Mouse (Mus musculus) heart, adult 9 months (tissue): ENCODE measurements around the gene Ank2.

ENCODE experiments used
- DNase-seq, 2 experiments: peaks; one replicate each; pipeline ENCODE4 v3.0.0; 2022; ENCODE audit warnings: low spot score in 2 of 2

The Ank2 gene

DNA sequence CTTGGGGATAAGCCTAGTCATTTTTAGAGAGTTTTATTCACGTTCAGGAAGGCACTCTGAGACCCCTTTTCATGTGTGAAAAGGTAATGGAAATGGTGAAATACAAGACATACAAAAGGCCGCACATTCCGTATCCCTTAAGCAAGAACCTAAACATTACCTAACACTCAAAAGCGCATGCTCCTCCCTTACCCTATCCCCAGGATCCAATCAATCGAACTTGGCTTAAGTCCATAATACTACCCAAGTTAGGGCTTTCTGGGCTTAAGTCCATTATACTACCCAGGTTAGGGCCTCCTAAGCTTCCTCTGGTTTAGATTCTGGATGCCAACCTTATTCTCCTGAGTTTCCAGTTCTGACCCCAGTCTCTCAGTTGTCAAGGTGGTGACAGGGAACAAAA is 516.3 kb downstream of the Ank2 start:
- no peak for DNase-seq

GRCm38 (mm10) chr3:126981163-126981562 is 518.0 kb downstream of the Ank2 start:
- no peak for DNase-seq

GRCm38 (mm10) chr3:126979635-126980034 is 519.5 kb downstream of the Ank2 start:
- no peak for DNase-seq

DNA sequence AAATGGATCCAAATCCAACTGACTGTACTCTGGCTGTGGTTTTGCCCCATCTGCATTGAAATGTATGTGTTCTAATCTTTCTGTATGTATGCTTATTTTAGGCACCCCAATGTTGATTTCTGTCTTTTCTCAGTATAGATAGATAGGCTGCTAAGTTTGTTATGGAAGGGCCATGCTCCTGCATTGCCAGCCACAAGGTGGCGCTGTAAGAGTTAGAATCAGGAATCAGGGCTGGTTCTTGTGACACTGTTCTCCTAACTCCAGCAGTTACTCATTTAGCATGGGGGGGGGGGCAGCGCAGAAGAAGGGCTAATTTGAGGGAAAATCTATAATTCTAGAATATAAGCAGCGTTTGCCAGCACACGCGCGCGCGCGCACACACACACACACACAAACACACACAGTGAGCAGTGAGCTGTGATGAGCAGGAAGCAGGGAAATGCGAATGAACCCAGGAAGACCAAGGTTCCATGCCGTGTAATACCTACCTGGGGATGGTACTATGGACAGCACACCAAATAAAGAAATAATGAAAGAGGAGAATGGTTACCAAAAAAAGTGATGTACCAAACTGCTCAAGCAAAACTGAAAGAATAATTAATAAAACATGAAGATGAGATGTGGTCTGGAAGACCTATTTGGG is 520.3 kb downstream of the Ank2 start:
- peak; percentile 12 to 42 for DNase-seq

GRCm38 (mm10) chr3:126977399-126977798 is 521.8 kb downstream of the Ank2 start:
- DNase-seq: no peak

- DNase-seq: no peak
Observed at GRCm38 (mm10) chr3:126976793-126977192, 522.4 kb downstream of the Ank2 start.

DNA sequence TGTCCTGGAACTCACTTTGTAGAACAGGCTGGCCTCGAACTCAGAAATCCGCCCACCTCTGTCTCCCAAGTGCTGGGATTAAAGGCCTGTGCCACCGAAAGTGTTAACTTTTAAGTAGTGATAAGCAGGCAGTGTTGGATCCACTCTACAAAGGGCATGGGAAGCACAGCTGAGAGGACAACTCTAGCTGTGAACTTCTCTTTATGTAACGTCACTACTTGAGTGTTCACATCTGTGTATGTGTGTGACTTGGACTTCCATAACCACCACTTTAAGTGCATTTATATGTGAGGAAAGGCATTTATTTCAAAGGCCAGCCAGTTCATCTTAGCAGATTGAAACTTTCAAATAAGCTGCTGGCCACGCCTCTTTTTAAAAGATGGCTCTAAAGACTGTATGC is 523.7 kb downstream of the Ank2 start:
- no peak for DNase-seq

- DNase-seq: no peak
Observed at GRCm38 (mm10) chr3:126973551-126973950, 525.6 kb downstream of the Ank2 start.

DNA sequence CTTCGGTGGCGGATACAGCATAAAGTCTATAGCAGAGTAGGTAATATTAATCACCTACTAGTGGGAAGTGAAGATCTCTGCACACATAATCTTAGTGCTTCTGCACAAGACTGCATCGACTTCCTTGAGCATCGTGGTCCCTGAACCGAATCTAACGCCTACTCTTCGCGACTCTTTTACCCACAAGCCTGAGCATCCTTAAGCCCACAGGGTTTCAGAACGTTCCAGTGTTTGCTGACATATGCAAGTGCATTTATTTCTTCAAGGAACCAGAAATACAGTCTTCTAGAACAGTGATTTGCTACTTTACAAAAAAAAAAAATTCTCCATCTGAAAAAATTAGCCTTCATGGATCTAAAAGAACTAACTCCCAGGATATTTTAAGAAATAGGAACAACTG is 527.6 kb downstream of the Ank2 start:
- no peak for DNase-seq

GRCm38 (mm10) chr3:126968721-126969120 is 530.4 kb downstream of the Ank2 start:
- DNase-seq: no peak

- no peak for DNase-seq
Observed at GRCm38 (mm10) chr3:126965767-126966166, 533.4 kb downstream of the Ank2 start.

GRCm38 (mm10) chr3:126962326-126962725 is 536.8 kb downstream of the Ank2 start:
- no peak for DNase-seq

DNA sequence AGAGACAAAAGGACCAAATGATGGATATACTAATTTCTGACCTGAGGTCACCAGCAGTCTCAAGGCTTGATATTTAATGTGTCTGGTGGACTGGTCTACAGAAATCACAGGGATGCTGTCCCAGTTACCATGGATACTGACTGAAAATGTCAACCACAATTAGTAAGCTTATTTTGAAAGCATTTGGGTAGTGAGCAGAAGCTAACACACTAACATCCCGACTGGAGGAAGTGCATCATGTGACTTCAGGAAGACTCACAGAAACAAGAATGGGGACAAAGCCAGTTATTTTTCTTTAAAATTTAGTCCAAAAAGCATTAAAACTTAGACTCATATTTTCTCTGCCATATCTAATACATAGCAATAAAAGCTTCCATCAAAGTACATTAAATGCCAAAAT is 546.5 kb downstream of the Ank2 start:
- DNase-seq: no peak

DNA sequence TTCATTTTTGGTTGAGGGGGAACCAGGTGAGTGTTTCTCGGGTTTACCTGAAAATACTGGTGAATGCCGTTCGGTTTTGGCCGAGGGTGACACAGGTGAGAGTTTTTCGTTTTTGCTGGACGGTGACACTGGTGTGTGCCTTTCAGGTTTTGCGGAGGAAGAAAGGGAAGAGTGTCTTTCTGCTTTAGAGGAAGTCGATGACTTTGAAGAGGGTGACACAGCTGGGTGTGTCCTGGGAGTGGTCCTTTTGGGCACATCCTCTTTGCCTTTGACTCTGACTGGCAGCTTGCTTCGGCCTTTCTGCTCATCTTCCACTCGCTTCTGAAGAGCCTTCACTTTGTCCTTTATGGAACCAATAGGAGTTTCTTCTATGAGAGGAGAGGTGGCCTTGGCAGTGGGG is 552.6 kb downstream of the Ank2 start:
- no peak for DNase-seq

- peak; percentile 46 to 60 for DNase-seq
Observed at GRCm38 (mm10) chr3:126944838-126945237, 554.3 kb downstream of the Ank2 start.

DNA sequence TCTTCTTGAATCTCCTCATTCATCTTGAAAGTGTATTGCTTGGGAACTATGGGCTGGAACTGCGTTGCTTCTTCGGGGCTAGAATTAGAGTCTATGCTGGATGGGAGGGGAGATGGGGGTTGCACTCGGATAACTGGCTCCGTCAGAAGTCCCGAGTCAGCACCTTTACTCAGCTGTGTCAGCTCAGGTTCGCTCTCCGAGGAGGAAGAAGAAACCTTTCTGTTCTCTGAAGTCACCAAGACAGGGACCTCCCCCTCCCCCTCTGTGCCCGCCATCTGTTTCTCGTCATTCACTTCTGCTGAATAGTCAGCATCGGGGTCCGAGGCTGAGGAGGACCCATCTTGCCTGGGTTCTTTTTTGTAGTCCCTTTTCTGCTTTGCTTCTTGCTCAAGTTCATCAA is 555.1 kb downstream of the Ank2 start:
- DNase-seq: no peak

DNA sequence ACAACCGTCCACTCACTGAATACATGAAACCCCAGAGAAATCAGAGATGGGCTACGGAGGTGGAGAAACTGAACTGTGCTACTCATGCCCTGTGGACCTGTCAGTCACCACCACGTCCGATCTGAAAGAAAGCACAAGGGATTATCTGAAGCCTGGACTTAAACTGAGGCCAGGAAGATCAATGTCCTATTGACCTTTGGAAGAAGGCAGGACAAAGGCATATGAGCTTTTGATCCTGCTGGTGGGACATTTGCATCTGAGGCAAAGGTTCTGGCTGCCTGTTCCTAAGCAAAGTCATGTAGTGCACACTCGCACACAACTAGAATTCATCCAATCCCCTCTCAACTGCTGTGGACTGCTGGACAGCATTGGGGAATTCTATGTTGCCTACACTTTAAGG is 558.7 kb downstream of the Ank2 start:
- no peak for DNase-seq

DNA sequence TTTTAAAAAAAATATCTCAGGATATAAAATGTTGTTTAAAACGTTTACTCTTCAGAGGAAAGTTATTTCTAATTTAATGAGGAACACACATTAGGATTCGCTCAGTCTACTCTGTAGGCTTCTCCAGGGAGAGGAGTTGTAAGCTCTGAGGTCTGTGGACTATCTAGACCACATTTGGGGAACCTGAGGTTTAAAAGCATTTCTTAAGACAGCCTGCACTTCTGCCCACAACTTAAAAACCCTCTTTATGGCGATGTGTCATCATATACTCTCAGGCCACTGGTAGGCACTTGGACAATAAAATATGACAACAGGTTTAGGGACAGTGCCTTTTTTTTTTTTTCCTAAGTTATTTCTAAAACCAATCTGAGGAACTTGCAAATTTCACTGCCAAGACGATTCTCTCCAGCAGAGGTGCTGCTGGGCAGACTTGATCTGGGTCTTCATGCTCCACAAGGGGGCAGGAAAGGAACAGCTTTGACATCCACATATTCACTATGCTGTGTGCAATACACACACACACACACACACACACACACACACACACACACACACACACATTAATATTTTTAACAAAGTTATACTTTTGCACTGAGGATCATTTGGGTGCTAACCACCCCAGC is 567.2 kb downstream of the Ank2 start:
- DNase-seq: no peak

DNA sequence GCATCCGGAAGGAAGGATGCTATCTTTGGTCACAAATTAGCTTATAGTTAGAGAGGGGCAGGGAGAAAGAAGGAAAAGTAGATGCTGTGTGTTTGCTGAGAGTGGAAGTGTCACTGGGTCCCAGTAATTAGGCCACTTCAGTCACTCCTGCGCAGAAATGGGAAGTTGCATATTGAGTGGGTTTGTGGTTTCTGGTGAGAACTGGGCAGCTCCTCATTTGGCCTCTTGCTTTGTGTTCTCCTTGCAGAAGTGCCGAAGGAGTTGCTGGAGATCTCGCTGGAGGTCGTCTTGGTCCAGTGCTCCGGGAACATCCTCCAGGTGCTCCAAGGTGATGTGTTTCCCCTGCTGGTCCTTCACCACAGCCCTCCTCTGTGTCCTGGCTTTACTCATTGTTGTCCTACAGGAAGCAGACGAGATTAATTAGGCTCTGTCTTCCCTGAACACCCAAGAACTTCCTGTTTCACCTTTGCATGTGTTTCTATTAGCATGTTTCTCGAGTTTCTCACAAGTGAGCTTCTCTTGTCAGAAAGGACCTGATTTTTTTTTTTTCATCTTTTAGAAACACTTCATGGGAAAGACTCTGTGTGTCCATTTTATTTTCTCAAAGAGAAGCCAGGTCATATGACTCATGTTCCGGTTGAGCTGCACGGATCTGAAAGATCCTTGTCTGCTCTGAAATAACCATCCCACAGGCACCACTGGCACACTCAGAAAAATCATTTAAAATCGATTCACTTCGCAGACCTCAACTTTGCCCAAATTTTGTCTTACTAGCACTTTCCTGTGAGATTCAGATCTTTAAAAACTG is 575.4 kb downstream of the Ank2 start:
- DNase-seq: no peak

- DNase-seq: no peak
Observed at GRCm38 (mm10) chr3:126921941-126922340, 577.2 kb downstream of the Ank2 start.

DNA sequence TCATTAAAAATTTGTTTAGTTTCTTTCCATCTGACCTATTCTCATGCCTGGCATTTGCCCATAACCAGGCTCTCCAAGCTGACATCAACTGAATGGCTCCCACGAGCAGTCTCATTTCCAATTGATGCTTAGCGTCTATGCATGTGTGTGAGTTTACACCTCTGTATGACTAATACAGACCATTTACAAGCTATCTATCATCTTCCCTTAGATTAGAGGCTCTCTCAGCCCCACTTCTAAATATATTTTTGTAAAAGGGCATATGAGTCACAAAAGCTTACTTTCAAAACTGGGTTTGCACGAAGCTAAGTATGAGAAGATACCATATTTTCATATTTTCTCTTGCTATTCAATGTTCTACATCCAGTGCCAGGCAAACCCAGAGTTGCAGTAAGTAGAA is 578.9 kb downstream of the Ank2 start:
- DNase-seq: no peak

DNA sequence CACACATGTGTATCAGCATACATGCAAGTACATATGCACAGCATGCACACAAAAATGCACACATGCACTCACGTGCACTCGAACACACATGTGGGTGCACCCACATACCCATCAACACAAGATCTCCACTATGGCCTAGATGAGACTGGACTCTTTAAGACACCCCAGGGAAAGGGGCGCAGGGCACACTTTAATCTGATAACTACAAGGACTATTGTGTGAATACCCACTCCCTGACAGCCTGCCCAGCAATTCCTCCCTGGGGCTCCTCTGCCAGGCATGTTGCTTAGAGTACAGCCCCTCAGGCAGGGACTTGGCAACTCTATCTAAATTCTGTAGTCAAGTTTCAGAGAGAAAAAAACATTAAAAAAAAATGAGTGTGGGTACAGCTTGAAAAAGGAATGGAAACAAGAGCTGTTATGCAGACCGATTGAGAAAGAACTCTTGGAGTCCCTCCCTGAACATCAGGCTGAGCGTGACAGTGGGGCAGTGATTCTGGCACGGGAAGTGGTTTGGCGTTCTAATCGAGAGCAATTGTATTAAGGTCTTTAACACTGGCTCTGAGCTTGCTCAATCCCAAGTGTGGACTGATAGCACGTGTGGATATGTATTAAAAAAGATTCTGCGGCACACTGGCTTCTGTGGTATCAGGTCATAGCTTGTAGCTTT is 580.2 kb downstream of the Ank2 start:
- no peak for DNase-seq
